Mouse (Mus musculus): Measurements from ENCODE around the gene Cenpu.

DNA sequence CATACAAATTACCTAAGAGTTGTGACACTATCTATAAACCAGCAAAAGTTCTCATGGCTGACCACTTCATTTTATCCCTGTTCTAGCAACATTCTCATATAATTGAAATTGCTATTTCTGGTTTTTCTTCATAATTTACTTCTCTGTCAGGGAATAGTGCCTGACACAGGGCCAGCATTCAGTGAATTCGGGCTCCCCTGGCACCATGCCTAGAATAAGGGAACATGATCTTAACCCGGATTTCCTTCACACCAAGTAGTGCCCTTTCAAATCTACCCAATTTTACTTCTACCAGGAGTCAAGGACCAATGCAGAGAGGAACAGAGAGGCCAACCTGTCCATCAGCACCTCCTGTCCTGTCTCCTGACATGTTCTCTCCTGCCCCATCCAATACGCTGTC, 33.7 kb downstream of the Cenpu start:
- TF ChIP-seq CTCF (IDR thresholded peaks at IDR 0.05; ENCODE audit: insufficient read depth, low read depth, low read length) = no peak
- TF ChIP-seq POLR2A (IDR thresholded peaks at IDR 0.05; ENCODE audit: insufficient read depth, low read depth, low read length) = no peak
